Mouse (Mus musculus) layer of hippocampus, adult 18-20 months (tissue): ENCODE data around the gene Josd2. TPM values are rescaled to one million over a fixed set of nuclear protein-coding genes. Genes with fewer than 3 reads are reported as not detected.

Experiments
- DNase-seq, 2 experiments: peaks; one replicate each; pipeline ENCODE4 v3.0.0; 2022; ENCODE audit warnings: low spot score in 2 of 2
- total RNA-seq, 2 experiments: library from RNA; stranded (reverse); gene quantifications; 2 replicates each; pipeline ENCODE4 v1.2.3; 2021

Gene Josd2
- total RNA-seq, 2 experiments from 2014 or later = 86.1 to 100 TPM

DNA sequence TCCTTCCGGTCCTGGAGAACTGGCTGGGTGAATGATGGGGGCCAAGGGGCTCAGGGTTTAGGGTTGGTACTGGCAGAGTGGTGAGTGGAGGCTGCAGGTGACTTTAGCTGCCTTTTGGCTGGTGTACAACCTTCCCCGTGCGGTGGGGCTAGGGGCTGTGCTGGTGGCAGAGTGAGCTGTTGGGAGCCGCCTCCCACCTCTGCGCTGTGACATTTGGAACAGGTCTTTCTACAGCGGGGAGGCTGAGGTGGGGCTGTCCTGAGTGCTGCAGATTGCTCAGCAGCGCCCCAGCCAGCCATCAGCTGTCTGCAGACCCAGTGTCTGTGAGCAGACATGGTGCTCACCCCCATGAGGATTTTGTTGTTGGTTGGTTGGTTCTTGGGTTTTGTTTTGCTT lies 22.3 kb upstream of the Josd2 start:
- peak in 1 of 2 experiments; percentile 35 for DNase-seq

- peak in 1 of 2 experiments; percentile 36 for DNase-seq
These were observed 21.5 kb upstream of the Josd2 start for GRCm38 (mm10) chr7:44446070-44446855.

DNA sequence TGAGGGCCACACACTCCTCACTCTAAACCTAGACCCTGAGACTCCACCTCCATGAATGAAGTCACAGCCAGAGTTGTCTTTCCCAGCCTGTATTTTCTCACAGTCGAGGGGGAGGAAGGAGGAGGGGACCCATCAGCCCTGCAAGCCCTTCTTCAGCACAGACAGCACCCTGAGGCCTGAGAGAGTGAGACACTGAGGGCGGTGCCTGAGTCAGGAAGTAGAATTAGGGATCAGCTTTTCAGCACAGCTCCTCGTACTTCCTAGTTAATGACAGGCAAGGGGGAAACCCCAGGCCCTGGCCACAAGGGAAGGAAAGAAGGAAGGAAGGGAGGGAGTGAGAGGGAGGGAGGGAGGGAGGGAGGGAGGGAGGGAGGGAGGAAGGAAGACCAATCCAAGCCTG lies 14.5 kb upstream of the Josd2 start:
- no peak for DNase-seq

- DNase-seq = no peak
These were observed 11.5 kb upstream of the Josd2 start for GRCm38 (mm10) chr7:44456302-44456701.

GRCm38 (mm10) chr7:44460067-44460466 lies 7.7 kb upstream of the Josd2 start:
- no peak for DNase-seq

- DNase-seq = peak in 1 of 2 experiments; percentile 13
These were observed 6.8 kb upstream of the Josd2 start for GRCm38 (mm10) chr7:44460767-44461502.

- DNase-seq = peak; percentile 2 to 16
These were observed 6.1 kb upstream of the Josd2 start for GRCm38 (mm10) chr7:44461503-44462217.

DNA sequence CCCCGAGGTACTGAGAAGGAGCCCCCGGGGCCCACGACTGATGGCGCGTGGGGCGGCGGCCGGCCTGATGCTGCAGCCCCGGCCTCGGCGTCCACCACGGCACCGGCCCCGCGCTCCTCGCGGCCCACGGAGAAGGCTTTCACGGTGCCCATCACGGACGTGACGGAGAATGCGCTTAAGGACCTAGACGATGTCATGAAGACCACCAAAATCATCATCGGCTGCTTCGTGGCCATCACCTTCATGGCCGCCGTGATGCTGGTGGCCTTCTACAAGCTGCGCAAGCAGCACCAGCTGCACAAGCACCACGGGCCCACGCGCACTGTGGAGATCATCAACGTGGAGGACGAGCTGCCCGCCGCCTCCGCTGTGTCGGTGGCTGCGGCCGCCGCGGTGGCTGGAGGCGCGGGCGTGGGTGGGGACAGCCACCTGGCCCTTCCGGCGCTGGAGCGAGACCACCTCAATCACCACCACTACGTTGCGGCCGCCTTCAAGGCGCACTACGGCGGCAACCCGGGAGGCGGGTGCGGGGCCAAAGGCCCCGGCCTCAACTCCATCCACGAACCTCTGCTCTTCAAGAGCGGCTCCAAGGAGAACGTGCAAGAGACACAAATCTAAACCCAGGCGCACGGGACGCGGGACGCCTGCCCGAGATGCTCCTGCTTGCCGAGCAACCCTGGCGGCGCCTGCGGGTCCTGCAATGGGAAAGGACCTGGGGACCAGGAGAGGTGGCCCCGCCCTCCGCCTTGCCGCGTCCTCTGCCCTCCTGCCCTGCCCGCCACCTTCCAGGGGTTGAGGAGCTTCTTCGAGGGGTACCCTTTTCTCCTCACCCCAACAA lies 5.3 kb upstream of the Josd2 start:
- DNase-seq = peak in 1 of 2 experiments; percentile 50

- no peak for DNase-seq
These were observed 4.7 kb upstream of the Josd2 start for GRCm38 (mm10) chr7:44463056-44463425.

- DNase-seq = peak in 1 of 2 experiments; percentile 39
These were observed 4.1 kb upstream of the Josd2 start for GRCm38 (mm10) chr7:44463556-44464225.

DNA sequence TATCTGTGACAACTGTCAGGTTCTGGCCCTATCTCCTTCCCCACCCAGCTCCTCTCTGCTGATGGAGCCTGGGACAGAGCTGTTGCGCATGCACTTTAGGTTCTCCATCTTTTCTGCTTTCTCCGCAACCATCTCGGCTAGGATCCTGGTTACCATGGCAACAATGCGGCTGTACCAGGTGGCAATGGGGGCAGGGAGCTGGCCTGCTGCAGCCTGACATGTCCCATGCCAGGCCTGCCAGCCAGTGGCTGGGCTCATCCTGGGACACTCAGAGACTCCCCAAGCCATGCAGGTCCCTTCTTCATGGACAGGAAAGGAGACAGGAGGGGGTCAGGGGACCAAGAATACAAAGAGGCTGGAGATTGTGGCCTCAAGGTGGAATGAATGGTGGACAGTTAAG lies 3.3 kb upstream of the Josd2 start:
- DNase-seq = peak; percentile 84 to 92

GRCm38 (mm10) chr7:44465111-44465510 lies 2.7 kb upstream of the Josd2 start, which contains the start of gene Aspdh:
Gene Aspdh, plus strand, starts transcription at chr7:44465391.
- no peak for DNase-seq

DNA sequence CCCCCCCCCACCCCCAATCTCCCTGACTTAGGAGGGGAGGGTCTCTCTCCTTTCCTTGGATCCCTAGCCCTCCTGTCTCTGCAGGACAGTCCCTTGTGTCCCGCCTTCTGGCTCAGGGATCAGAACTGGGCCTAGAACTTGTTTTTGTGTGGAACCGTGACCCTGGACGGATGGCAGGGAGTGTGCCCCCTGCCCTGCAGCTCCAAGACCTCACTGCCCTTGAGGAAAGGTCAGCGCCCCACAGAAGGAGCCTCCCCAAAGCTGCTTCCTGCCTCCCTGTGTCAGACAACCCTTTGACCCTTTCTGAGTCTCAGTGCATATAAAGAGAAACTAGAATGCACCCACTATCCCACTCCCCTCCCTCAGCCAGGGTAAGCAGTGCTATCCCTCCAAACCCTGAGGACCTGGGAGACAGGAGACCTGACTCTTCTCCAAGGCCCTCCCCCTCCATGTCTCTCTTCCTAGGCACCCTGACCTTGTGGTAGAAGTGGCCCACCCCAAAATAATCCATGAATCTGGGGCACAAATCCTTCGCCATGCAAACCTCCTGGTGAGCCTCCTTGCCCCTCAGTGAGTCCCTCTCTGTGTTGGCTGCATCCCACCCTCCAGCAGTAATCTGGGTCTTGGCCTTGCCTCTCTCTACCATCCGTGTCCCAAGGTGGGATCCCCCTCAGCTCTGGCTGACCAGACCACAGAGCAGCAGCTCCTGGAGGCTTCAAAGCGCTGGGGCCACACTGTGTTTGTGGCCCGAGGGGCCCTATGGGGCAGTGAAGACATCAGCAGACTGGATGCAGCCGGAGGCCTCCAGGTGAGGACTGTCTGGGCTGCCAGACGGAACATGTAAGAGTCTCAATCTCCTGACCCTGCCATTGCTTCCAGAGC lies 1.5 kb upstream of the Josd2 start:
- DNase-seq = peak; percentile 9 to 27

DNA sequence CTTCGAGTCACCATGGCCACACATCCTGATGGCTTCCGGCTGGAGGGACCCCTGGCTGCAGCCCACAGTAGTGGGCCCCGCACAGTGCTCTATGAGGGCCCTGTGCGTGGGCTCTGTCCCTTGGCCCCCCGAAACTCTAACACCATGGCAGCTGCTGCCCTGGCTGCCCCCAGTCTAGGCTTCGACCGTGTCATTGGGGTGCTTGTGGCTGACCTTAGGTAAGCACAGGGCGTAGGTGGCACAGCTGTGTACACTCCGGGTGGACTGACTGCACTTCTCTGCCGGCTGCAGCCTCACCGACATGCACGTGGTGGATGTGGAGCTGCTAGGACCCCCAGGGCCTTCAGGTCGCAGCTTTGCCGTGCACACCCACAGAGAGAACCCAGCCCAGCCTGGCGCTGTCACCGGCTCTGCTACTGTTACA lies 880 bp upstream of the Josd2 start:
- DNase-seq = peak; percentile 7 to 22

GRCm38 (mm10) chr7:44468644-44469285 lies 985 bp downstream of the Josd2 start:
- DNase-seq = no peak

DNA sequence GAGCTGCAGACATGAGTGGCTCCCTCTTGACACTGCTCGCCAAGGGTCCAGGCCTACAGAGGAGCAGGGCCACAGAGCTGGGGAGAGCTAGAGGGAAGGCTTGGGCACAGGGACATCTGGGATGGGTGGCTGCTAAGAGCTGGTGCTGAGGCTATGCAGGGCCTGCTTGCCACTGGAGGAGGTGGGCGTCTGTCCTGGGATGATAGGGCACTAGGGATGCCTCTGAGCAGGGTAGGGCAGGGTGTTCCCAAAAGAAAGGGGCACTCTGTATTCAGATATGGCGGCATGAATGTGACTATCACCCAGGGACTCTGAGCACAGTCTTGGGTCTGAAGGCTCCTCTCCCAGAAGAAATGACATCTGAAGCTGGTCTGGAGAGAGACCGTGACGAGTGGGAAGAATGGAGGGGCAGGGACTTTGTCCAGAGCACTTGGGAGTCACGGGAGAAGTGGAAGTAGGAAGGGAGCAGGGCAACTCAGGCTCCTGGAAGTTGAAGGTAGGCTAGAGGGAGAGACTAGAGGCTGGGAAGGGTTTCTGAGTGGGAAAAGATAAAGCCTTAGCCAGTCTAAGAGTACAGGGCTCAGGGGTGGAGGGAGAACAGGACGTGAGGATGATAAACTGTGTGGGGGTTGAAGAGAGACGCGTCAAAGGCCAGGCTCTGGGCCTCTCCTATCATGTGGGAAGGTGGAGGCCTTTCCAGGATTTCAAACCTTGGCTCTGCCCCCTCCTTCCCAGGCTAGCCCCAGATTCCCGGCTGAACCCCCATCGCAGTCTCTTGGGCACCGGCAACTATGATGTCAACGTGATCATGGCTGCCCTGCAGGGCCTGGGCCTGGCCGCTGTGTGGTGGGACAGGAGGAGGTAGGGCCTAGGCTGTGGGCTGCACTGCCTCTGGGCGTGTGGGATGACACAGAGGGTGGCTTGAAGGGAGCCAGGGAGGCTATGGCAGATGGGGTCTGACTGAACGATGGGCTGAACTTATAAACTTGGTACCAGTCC lies 2.2 kb downstream of the Josd2 start:
- DNase-seq = no peak
